Mouse (Mus musculus): ENCODE results near the gene Acvrl1.

The Acvrl1 gene

GRCm38 (mm10) chr15:101189981-101190761 lies 61.8 kb downstream of the Acvrl1 start:
- in situ Hi-C loops (cut with MboI; ENCODE audit: low sequenced_read_pairs): no loop called here

GRCm38 (mm10) chr15:101190762-101191150 lies 62.4 kb downstream of the Acvrl1 start:
- in situ Hi-C loops (cut with MboI; ENCODE audit: low sequenced_read_pairs): no loop called here

- in situ Hi-C loops (cut with MboI; ENCODE audit: low sequenced_read_pairs): no loop called here
These were observed 63.3 kb downstream of the Acvrl1 start for GRCm38 (mm10) chr15:101191459-101192259.

GRCm38 (mm10) chr15:101192260-101192640 lies 63.9 kb downstream of the Acvrl1 start:
- in situ Hi-C loops (cut with MboI; ENCODE audit: low sequenced_read_pairs): no loop called here

GRCm38 (mm10) chr15:101192651-101193050 lies 64.3 kb downstream of the Acvrl1 start:
- in situ Hi-C loops (cut with MboI; ENCODE audit: low sequenced_read_pairs): no loop called here

- in situ Hi-C loops (cut with MboI; ENCODE audit: low sequenced_read_pairs): no loop called here
These were observed 65.6 kb downstream of the Acvrl1 start for GRCm38 (mm10) chr15:101193971-101194370.

All from CH12F3 (cell line).